Mouse (Mus musculus) spleen, postnatal 36 days (tissue): ENCODE measurements at regions not wholly inside any gene's neighbourhood (a gene's known extent, or its start where the extent isn't known, plus 50 kb on each side); places are given as distances from the start of the nearest gene placed in this dataset.

Source experiments
- DNase-seq, 2 experiments: peaks; one replicate each; pipeline ENCODE4 v3.0.0; 2022; ENCODE audit warnings: low spot score in 2 of 2, mixed read lengths in 1 of 2

- no peak for DNase-seq
Measured at GRCm38 (mm10) chr10:99367757-99368156, 104.7 kb downstream of the Dusp6 start.

- DNase-seq = no peak
Measured at GRCm38 (mm10) chr10:99375101-99375500, 112.1 kb downstream of the Dusp6 start.

DNA sequence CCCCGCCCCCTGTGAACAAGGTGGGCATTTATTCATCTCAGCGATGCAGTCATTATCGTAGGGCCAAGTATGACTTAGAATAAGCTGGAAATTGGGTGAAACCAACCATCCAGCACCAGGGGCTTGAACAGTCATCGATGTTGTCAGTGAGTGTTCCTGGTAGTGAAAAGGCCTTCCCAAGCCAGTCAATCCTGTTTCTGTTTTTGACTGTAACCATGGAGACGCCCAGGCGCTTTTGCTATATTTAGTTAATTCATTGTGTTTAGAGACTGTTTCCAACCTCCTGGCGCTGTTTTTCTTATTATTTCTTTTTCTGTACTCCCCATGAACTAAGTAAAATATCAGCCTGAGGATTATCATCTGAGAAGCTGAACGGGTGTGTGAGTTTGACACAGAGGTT is 113.4 kb downstream of the Dusp6 start:
- no peak for DNase-seq

DNA sequence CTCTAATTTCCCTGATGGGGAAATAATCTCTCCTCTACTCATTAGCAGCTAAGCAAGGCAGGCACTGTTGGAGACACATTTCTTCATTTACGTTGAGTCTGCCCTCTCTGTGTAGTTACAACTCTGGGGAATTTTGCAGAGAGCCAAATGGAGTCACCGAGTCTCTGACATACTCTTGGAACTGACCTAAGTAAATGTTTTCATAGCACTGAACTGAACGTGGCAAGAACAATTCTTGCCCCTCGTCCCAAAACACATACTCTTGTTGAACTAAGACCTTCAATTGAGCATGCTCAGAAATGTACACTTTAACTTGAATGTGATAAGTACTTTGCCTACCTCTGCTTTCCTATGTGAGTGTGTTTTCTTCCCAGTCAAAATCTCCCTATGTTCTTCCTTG is 114.5 kb downstream of the Dusp6 start:
- no peak for DNase-seq

DNA sequence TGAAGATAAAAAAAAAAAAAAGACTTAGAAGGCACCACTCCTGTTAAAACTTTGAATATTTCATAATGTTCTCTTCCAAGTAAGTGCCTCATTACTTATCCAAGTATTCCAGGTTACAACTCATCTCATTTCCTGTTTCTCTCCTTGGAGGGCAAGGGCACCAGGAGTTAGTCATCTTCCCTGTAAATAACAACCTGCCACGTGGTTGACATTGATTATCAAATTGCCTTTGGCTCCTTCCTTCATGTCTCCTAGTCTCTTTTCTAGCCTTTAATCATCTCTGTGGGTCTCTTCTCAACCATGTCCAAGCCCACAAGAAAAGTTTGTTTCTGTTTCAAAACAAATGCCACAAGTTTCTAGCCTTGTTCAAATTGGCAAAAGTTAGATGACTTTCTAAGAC is 116.1 kb downstream of the Dusp6 start:
- DNase-seq = no peak

DNA sequence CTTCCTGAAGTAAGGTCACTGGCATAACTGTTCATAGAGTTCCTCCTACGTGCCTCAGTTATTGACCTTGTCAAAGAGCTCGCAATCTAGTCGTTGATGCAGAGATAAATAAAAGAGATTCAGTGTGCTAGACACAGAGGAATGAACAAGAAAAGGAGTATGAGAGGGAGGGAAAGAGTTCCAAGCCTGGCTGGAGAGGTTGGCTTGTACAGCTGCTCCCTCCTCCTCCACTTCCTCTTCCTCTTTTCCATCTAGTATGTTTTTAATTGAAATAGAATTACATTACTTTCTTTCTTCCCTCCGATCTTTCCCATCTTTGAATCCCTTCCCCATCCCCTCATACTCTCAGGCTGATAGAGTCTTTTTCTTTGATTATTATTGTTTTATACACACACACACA is 117.1 kb downstream of the Dusp6 start:
- DNase-seq = no peak

DNA sequence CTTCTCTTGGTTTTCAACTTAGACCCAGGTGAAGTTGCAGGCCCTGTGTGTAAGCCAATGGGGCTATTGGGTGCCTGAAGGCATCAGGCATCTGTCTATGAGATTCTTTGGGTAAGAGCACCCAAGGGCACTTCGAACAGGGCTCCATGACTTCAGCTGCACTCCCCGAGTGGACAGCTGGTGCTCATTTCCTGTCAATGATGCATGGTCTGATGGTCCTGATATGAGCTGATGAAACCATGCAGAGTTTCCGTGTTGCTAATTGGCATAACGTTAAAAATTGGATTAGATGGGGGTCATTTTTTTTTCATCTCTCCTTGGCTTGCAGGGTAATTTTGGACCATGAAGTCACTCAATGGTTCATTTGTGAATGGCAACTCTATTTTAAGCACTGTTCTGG is 120.0 kb downstream of the Dusp6 start:
- no peak for DNase-seq

- no peak for DNase-seq
Measured at GRCm38 (mm10) chr10:99384366-99384765, 121.3 kb downstream of the Dusp6 start.

DNA sequence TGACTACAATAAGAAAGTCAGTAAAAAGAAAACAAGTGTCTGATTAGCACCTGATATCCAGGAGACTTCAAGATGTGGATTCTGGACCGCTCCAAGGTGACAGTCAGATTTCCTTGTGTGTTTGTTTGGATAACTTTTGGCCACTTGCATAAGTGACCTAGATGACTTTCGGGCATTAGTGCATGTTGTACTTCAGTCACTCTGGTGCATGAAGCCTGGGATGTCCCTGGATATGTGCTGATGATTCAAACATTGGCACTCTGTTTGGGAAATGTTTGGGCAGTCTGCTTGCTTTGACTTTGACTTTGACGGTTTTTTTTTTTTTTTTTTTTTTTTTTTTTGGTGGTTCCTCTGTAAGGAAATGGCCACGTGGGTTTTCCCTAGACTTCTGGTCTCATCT is 121.8 kb downstream of the Dusp6 start:
- DNase-seq = no peak

GRCm38 (mm10) chr10:99385854-99386253 is 122.8 kb downstream of the Dusp6 start:
- peak; percentile 38 to 39 for DNase-seq

DNA sequence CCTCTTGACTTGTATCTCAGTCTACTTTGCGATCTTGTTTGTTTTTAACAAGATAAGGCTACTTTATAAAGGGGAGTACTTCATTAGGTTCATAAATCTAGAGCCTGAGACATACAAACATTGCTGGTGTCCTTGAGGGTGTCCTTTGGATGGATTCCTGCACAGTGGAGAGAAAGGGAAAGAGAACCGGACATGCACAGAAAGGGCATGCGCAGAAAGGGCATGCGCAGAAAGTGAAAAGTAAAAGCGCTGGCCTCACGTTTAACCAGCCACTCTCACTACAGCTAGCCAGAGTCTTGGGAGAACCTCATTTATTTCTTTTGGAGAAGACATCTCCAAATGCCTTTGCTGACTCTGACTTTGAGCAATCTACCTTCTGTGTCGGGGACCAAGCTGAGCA is 125.5 kb downstream of the Dusp6 start:
- DNase-seq = no peak

- DNase-seq = no peak
Measured at GRCm38 (mm10) chr10:99388986-99389385, 126.0 kb downstream of the Dusp6 start.

DNA sequence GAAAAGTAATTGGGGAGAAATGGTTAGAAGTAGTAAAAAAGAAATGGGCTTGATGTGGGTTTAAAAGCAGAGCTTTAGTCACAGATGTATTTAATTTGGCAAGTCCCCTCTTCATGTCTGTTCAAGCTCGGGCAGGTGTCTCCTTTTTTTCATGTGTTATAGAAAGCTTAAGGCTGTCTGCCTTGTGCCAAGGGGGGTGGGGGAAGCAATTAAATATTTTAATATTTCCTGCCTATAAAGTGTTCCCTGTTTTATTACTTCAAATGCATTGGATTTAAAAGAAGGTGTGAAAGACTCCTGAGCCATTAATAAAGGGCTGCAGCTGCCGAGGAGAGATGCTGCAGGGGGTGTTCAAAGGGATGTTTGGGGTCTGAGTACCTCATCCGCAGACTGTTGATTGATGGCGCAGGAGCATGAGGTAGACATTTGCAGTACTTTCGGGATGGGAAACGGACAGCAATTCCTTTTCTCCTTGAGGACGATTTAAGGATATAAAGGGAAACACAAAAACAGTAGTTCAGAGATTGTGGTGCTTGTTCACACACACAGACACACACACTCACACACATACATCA is 127.7 kb downstream of the Dusp6 start:
- DNase-seq = no peak

- DNase-seq = no peak
Measured at GRCm38 (mm10) chr10:99391725-99392124, 128.7 kb downstream of the Dusp6 start.

DNA sequence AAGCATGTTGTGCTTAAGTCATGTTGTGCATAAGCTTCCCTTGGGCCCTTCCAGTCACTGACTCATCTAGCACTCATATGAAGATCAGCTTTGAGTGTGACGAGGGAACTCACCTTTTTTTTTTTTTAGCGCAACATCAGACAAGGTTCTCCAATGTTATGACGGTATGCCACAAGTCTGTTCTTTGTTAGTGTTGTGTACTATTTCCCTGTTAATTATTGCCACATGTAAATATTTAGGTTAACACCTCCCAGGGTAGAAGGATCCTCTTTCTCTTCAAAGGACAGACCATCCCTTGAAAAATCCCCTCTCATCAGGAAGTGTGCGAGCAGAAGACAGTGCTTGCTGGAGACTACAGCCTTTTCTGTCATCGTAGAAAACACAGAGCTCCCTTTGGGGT is 129.9 kb downstream of the Dusp6 start:
- peak in 1 of 2 experiments; percentile 18 for DNase-seq

- DNase-seq = peak; percentile 41 to 44
Measured at GRCm38 (mm10) chr10:99393523-99393922, 130.5 kb downstream of the Dusp6 start.

DNA sequence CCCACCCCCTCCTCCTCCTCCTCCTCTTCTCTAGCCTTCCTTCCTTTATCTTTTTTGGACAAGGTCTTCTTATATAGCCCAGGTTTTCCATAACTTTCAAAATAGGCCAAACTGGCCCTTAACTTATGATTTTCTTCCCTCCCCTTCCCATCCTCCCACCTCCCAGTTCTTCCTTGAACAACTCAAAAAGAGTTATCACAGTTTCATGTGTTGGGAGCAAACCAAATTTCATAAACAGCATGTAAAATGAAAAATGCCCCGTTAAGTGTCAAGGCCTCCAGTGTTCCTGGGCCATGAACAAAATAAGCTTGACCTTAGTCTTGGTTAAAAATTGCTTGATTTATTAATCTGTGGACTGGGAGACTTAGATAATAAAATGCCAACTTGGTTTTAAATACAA is 132.4 kb downstream of the Dusp6 start:
- DNase-seq = no peak

DNA sequence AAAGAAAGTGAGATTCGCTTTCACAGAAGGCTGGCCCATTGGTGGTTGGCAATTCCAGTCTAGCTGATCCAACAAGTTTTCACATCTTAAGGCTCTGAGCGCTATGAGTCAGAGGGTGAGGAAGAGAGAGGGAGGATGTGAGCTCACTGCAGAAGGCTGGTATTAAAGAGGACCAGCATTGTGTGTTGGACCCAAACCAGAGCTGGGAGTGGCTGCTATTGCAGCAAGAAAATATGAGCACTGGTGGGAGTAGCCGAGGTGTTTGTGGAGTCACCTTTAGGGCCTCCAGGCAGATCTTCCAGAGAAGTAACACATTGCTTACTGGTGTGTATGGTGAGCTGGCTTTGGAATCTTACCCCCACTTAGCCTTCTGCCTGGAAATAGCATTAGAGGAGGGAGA is 133.6 kb downstream of the Dusp6 start:
- DNase-seq = no peak

- no peak for DNase-seq
Measured at GRCm38 (mm10) chr10:99400076-99400475, 137.0 kb downstream of the Dusp6 start.

DNA sequence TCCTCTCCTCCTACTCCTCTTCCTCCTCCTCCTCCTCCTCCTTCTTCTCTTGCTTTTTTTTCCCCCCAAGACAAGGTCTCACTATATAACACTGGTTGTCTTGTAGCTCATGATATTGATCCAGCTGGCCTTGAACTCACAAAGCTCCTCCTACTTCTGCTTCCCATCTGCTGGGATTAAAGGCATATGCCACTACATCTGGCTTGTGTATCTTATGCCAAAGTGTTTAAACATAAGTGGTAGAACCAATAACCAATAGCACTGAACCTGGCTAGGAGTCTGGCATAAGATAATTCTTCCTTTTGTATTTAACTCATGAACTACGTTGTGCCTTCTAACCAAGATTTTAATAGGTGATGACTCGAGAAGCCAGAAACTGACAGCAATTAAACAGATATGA is 143.7 kb downstream of the Dusp6 start:
- no peak for DNase-seq

GRCm38 (mm10) chr10:99408786-99409185 is 145.8 kb downstream of the Dusp6 start:
- DNase-seq = no peak

GRCm38 (mm10) chr10:99409744-99410143 is 146.7 kb downstream of the Dusp6 start:
- no peak for DNase-seq

GRCm38 (mm10) chr10:99410754-99411153 is 147.7 kb downstream of the Dusp6 start:
- DNase-seq = no peak

DNA sequence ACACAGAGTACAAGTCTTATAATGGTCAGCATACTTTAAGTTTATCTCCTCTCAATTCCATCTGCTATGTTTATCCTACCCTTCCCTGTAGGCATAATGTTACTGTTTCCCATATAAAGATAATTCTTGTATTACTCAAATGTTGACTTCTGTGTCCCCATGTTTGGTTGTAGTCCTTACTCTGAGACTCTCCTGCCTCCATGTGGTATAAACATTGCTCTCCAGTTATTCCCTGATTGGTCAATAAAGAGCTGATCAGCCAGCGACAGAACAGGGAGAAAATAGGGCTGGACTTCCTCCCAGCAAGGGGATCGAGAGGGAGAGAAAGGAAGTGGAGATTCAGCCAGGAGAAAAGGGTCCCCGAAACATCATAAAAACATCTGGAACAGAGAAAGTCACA is 150.4 kb downstream of the Dusp6 start:
- DNase-seq = no peak
